Mouse (Mus musculus) erythroblast, embryonic 14.5 days (primary cell): Measurements from ENCODE around the gene Prcc.

Source experiments
- GATA1 ChIP-seq: IDR thresholded peaks from 2 replicates; pipeline ENCODE4 v1.6.1; 2012; ENCODE audit warnings: low read length, inconsistent platforms, mixed read lengths
- TAL1 ChIP-seq: IDR thresholded peaks from 3 replicates; pipeline ENCODE4 v1.6.1; 2012; ENCODE audit warnings: low read length, inconsistent platforms, mixed read lengths

DNA sequence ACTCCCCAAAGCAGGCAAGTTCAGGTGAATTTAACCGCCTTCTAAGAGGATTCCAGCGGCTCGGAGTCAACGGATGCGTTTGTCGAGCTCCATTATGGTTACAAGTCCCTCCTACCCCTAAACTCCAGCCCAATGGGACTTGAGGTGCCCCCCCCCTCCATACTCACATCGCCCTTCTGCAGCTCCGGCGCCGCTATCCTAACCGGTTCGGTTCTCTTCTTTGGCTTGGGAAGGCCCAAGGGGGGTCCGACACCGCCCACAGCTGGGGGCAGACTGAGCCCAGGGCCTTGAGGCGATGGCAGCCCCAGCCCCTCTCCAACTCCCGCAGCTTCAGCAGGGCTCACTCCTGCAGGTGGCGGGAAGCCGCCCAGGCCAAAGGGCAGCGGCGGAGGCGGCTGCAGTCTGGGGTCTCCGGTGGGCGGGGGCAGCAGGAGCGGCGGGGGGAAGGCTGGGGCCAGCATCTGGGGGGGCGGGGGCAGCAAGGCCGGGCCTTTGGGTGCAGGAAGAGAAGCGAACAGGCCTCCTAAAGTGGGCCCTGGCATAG lies 628 bp downstream of the Prcc start:
- TF ChIP-seq GATA1: no peak
- no peak for TF ChIP-seq TAL1
